Mouse (Mus musculus): ENCODE measurements around the gene Vmn2r72.

Vmn2r72 gene

DNA sequence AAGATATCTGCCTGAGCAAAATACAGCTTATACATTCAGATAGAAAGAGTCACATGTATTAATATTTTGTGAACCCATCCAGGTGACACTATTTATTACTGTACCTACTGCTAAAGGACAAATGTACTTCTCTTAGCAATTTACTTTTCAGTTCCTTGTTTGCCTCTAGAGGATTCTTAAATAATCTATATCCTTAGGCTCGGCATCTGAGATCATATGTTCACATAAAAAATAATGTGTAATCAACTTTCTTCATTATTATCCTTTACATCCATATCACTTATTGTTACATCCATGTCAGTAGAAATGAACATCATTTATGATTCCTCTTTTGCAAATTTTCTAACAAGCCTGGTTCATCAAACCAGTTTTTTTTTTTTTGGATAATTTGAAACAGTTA, at the start of gene Vmn2r72:
Gene Vmn2r72 (minus strand): TSS at position 101 of the 400 bp plus-strand sequence.
- no peak for DNase-seq

Data from thymus, postnatal 25 days (tissue).